Mouse (Mus musculus): Measurements from ENCODE around the gene Fbxw8. TPM values are rescaled to one million over a fixed set of nuclear protein-coding genes. Genes with fewer than 3 reads are reported as not detected.

Fbxw8 gene
- polyA plus RNA-seq, 1 experiment from 2014 or later, result 42.9 TPM

DNA sequence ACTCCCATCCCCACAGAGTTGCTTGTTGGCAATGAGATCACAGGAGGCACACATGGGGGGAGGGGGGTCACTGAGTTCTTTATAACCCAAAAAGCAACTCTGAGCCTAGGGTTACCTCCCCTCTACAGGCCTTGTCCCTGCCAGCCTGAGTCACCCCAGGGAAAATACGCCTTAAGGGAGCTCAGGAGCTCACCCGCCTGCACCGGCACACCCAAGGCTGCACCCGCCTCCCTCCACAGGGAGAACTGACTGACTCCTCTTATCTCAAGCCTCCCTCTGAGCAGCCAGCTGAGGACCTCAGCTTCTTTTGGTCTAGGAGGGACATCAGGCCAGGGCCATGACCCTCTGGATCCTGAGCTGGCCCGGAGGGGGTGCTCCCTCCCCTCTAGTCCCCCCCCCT is 124.2 kb downstream of the Fbxw8 start:
- WGBS, result 55% methylated on average over 5 of the region's 5 CpGs
- no peak for ATAC-seq (ENCODE audit: insufficient number of reproducible peaks, insufficient read depth, low FRiP score, low TSS enrichment, low read depth)
- peaks cover 8% of the 10 kb centered on the region; the same call in 1 of the 2 replicates for H3K9me3 ChIP-seq
- no peak overlapping the region for H3K9ac ChIP-seq (replicated peaks)
- H3K4me2 ChIP-seq, result no peak overlapping the region
- no peaks in the 10 kb centered on the region for H3K36me3 ChIP-seq
- H3K4me3 ChIP-seq (replicated peaks), result no peak overlapping the region
- H3K27me3 ChIP-seq, result peaks cover 63% of the 10 kb centered on the region
- no peak overlapping the region for H3K27ac ChIP-seq
- peaks cover 37% of the 10 kb centered on the region for H3K4me1 ChIP-seq (replicated peaks)

DNA sequence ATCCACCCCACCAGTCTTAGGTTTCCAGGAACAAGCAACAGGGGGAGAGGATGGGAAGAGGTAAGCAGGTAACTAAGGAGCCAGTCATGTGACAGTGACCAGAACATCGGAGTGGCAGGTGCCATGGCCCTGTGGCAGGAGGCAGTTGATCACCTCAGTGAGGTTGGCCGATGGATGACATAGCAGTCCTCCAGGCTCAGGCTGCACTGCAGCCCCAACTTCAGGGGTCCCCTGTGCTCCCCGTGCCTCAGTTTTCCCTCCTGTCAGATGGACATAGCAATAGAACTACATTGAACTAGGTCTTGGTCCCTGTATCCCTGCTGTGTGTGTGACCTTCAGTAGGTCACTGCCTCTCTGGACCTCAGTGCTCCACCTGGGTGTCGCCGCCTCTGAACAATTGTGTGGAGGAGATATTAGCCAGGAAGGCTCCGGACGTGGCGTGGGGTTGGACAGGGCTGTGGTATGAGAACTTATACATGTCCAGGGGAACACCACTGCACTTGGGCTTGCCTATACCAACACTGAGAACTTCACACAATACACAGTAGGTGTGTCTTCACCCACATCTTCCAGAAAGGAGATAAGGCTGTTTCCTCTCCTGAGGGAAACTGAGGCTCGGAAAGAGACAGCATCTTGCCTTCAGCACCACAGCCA is 125.1 kb downstream of the Fbxw8 start:
- Histone ChIP-seq H3K4me1 (replicated peaks) (peaks cover 39% of the 10 kb centered on the region), H3K9me3 (peaks cover 6% of the 10 kb centered on the region; the same call in 1 of the 2 replicates), H3K4me3 (replicated peaks) (no peak overlapping the region), H3K27me3 (peaks cover 72% of the 10 kb centered on the region), H3K9ac (replicated peaks) (no peak overlapping the region), H3K27ac (no peak overlapping the region), H3K4me2 (no peak overlapping the region), H3K36me3 (no peaks in the 10 kb centered on the region)
- WGBS, result 90% methylated on average over 9 of the region's 9 CpGs
- no peak for ATAC-seq (ENCODE audit: insufficient number of reproducible peaks, insufficient read depth, low FRiP score, low TSS enrichment, low read depth)

- 2% methylated on average over 10 of the region's 10 CpGs for WGBS
Observed at GRCm38 (mm10) chr5:118029420-118029819, 125.8 kb downstream of the Fbxw8 start.

DNA sequence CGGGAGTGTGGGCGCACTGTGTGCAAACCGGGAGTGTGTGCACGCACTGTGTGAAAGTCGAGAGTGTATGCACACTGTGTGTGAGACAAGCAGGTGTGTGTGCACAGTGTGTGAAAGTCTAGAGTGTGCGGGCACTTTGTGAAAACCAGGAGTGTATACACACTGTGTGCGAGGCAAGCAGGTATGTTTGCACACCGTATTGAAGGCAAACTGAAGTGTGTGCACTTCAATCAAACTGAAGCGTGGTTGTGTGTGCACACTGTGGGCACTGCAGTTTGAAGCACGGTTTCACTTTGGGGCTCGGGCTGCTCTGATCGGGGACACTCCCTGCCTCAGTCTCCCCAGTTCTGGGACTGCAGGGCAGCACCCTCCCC is 126.2 kb downstream of the Fbxw8 start:
- ATAC-seq (ENCODE audit: insufficient number of reproducible peaks, insufficient read depth, low FRiP score, low TSS enrichment, low read depth), result no peak
- H3K9me3 ChIP-seq, result no peaks in the 10 kb centered on the region
- H3K27me3 ChIP-seq, result peaks cover 72% of the 10 kb centered on the region
- H3K27ac ChIP-seq, result no peak overlapping the region
- WGBS, result 9% methylated on average over 12 of the region's 12 CpGs
- H3K4me2 ChIP-seq, result peak overlapping the region; percentile 100
- H3K36me3 ChIP-seq, result no peaks in the 10 kb centered on the region
- H3K9ac ChIP-seq (replicated peaks), result no peak overlapping the region
- peaks cover 39% of the 10 kb centered on the region for H3K4me1 ChIP-seq (replicated peaks)
- peak overlapping the region; percentile 71 for H3K4me3 ChIP-seq (replicated peaks)

More at GRCm38 (mm10) chr5:118029420-118029819, 125.8 kb downstream of the Fbxw8 start:
- Histone ChIP-seq H3K27ac (no peak overlapping the region), H3K9ac (replicated peaks) (no peak overlapping the region), H3K4me2 (peak overlapping the region; percentile 100), H3K36me3 (no peaks in the 10 kb centered on the region), H3K4me3 (replicated peaks) (peak overlapping the region; percentile 71), H3K9me3 (no peaks in the 10 kb centered on the region), H3K27me3 (peaks cover 72% of the 10 kb centered on the region), H3K4me1 (replicated peaks) (peaks cover 39% of the 10 kb centered on the region)
- no peak for ATAC-seq (ENCODE audit: insufficient number of reproducible peaks, insufficient read depth, low FRiP score, low TSS enrichment, low read depth)

- Histone ChIP-seq H3K4me1 (replicated peaks) (peaks cover 39% of the 10 kb centered on the region), H3K36me3 (no peaks in the 10 kb centered on the region), H3K4me3 (replicated peaks) (peak overlapping the region; percentile 71), H3K9me3 (no peaks in the 10 kb centered on the region), H3K27ac (no peak overlapping the region), H3K4me2 (peak overlapping the region; percentile 100), H3K9ac (replicated peaks) (peak overlapping the region; percentile 57; the same call in 1 of the 2 replicates), H3K27me3 (peaks cover 70% of the 10 kb centered on the region)
- no peak for ATAC-seq (ENCODE audit: insufficient number of reproducible peaks, insufficient read depth, low FRiP score, low TSS enrichment, low read depth)
- WGBS, result 2% methylated on average over 69 of the region's 79 CpGs
Observed at GRCm38 (mm10) chr5:118028191-118029034, 126.9 kb downstream of the Fbxw8 start.

GRCm38 (mm10) chr5:118027698-118028190 is 127.5 kb downstream of the Fbxw8 start, which contains the start of gene Tesc:
Gene Tesc (plus strand): TSS chr5:118027743.
- ATAC-seq (ENCODE audit: insufficient number of reproducible peaks, insufficient read depth, low FRiP score, low TSS enrichment, low read depth), result no peak
- Histone ChIP-seq H3K9me3 (no peaks in the 10 kb centered on the region), H3K4me3 (replicated peaks) (peak within 1 kb of the TSS; percentile 71), H3K4me2 (peak within 1 kb of the TSS; percentile 100), H3K9ac (replicated peaks) (peak within 1 kb of the TSS; percentile 57), H3K27ac (no peak within 1 kb of the TSS), H3K4me1 (replicated peaks) (peaks cover 39% of the 10 kb centered on the region), H3K36me3 (no peaks in the 10 kb centered on the region), H3K27me3 (peaks cover 68% of the 10 kb centered on the region)
- WGBS, result under 1% methylated on average over 46 of the region's 63 CpGs

DNA sequence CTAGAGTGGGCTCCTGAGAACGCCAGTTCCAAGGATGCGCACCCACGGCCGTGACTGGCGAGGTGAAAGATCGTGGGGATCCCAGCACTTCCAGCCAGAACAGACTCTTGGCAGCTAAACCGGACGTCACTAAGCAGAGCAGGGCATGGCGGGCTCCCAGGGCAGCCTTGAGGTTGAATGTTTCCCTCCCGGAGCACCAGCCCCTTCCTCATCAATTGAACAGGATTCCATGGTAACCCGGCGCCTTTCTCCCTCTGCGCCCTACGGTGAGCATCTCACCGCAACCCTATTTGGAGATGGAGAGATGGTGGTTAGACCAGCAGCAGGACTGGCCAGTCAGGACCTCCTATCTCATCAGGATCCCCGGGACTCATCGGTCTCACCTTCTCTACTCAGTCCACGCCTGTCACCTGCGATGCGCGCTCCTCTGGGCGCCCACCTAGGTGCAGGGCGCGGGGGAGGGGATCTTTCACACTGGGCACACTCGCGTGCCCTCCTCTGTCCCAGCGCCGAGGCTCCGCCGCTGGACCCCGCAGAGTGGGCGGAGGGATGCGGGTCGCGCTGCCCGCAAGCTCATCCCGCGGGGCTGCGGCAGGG is 128.1 kb downstream of the Fbxw8 start:
- Histone ChIP-seq H3K36me3 (no peaks in the 10 kb centered on the region), H3K27me3 (peaks cover 68% of the 10 kb centered on the region), H3K4me2 (peak overlapping the region; percentile 100), H3K9ac (replicated peaks) (peak overlapping the region; percentile 57), H3K9me3 (no peaks in the 10 kb centered on the region), H3K4me1 (replicated peaks) (peaks cover 39% of the 10 kb centered on the region), H3K27ac (no peak overlapping the region), H3K4me3 (replicated peaks) (peak overlapping the region; percentile 71)
- 2% methylated on average over 39 of the region's 39 CpGs for WGBS
- ATAC-seq (ENCODE audit: insufficient number of reproducible peaks, insufficient read depth, low FRiP score, low TSS enrichment, low read depth), result no peak

DNA sequence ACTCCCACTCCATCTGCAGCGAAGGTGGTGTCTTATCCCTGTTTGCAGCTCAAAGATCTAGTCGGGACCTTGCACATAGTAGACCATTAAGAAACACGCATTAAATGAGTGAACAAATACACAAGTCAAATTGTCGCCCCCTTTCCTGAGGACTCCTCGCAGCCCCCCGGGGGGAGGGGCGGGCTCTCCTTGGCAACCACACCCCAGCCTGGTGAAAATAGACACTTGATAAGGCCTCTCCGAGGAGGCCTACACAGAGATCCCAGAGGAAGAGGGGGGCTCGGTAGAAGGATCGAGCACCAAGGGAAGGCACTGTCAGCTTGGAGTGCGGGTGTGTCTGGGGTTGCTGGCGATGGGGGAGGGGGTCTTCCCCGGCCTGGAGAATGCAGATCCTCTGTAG is 128.9 kb downstream of the Fbxw8 start:
- Histone ChIP-seq H3K4me1 (replicated peaks) (peaks cover 39% of the 10 kb centered on the region), H3K4me2 (peak overlapping the region; percentile 100), H3K36me3 (no peaks in the 10 kb centered on the region), H3K4me3 (replicated peaks) (peak overlapping the region; percentile 71), H3K9ac (replicated peaks) (0 out of 2 replicates have a peak overlapping the region, but pooled peaks have one; percentile 18), H3K9me3 (no peaks in the 10 kb centered on the region), H3K27me3 (peaks cover 62% of the 10 kb centered on the region), H3K27ac (no peak overlapping the region)
- no peak for ATAC-seq (ENCODE audit: insufficient number of reproducible peaks, insufficient read depth, low FRiP score, low TSS enrichment, low read depth)
- WGBS, result 2% methylated on average over 13 of the region's 13 CpGs

DNA sequence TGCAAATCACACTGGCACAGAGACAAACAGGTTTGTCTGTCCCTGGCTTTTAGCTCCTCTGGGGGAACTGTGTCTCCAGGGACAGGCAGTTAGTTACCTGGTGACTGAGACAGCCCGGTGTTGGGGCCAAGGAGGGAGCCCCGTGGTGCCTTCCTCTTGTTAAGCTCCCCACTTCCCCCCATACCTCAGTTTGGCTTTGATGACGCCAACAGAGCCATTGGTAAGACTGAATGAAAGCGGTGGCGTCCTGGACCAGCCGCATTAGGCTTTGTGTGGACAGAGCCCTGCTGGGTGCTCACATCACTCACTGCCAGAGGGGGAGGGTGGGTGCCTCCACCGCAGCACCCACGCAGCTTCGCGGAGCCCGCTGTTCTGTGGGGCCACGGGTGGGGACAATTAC is 129.4 kb downstream of the Fbxw8 start:
- Histone ChIP-seq H3K4me3 (replicated peaks) (no peak overlapping the region), H3K27me3 (peaks cover 57% of the 10 kb centered on the region), H3K9ac (replicated peaks) (no peak overlapping the region), H3K9me3 (no peaks in the 10 kb centered on the region), H3K27ac (no peak overlapping the region), H3K4me2 (no peak overlapping the region), H3K4me1 (replicated peaks) (peaks cover 37% of the 10 kb centered on the region), H3K36me3 (no peaks in the 10 kb centered on the region)
- ATAC-seq (ENCODE audit: insufficient number of reproducible peaks, insufficient read depth, low FRiP score, low TSS enrichment, low read depth), result no peak
- WGBS, result 3% methylated on average over 12 of the region's 12 CpGs

GRCm38 (mm10) chr5:118023053-118023452 is 132.2 kb downstream of the Fbxw8 start:
- Histone ChIP-seq H3K36me3 (no peaks in the 10 kb centered on the region), H3K27me3 (peaks cover 29% of the 10 kb centered on the region), H3K4me3 (replicated peaks) (no peak overlapping the region), H3K27ac (no peak overlapping the region), H3K9ac (replicated peaks) (no peak overlapping the region), H3K4me1 (replicated peaks) (peaks cover 22% of the 10 kb centered on the region), H3K4me2 (no peak overlapping the region), H3K9me3 (no peaks in the 10 kb centered on the region)
- 71% methylated on average over 3 of the region's 3 CpGs for WGBS
- no peak for ATAC-seq (ENCODE audit: insufficient number of reproducible peaks, insufficient read depth, low FRiP score, low TSS enrichment, low read depth)

- Histone ChIP-seq H3K4me3 (replicated peaks) (no peak overlapping the region), H3K9me3 (no peaks in the 10 kb centered on the region), H3K9ac (replicated peaks) (no peak overlapping the region), H3K36me3 (no peaks in the 10 kb centered on the region), H3K27ac (no peak overlapping the region), H3K4me1 (replicated peaks) (peaks cover 8% of the 10 kb centered on the region), H3K4me2 (no peak overlapping the region), H3K27me3 (peaks cover 4% of the 10 kb centered on the region; the same call in 1 of the 2 replicates)
- 64% methylated on average over 11 of the region's 11 CpGs for WGBS
- ATAC-seq (ENCODE audit: insufficient number of reproducible peaks, insufficient read depth, low FRiP score, low TSS enrichment, low read depth), result no peak
Observed at GRCm38 (mm10) chr5:118019905-118020304, 135.4 kb downstream of the Fbxw8 start.

Measured in limb, embryonic 12.5 days (tissue).